Mouse (Mus musculus) limb, embryonic 11.5 days (tissue): ENCODE results near the gene Cluh. TPM values are rescaled to one million over a fixed set of nuclear protein-coding genes. Genes with fewer than 3 reads are reported as not detected.

Experiments used
- ATAC-seq: fragments of 200-750 bp; cut with Nextera tagmentation; 2 replicates; pipeline ENCODE4 v1.8.0; 2017; ENCODE audit warnings: low read depth; ENCODE audit not compliant: insufficient number of reproducible peaks, low FRiP score, low TSS enrichment
- DNase-seq: peaks from one replicate; pipeline ENCODE4 v3.0.0-alpha.2; 2015; ENCODE audit warnings: low spot score
- H3K27ac ChIP-seq: fragments of 300-500 bp; sonication (generic); replicated peaks from 2 replicates; pipeline ENCODE4 v1.5.1; 2014; ENCODE audit warnings: low read depth, mild to moderate bottlenecking, low read length
- H3K27me3 ChIP-seq: fragments of 300-500 bp; sonication (generic); 2 replicates; pipeline ENCODE4 v1.6.1; 2014; ENCODE audit warnings: mild to moderate bottlenecking, low read length, mixed read lengths; ENCODE audit not compliant: control insufficient read depth, insufficient read depth
- H3K36me3 ChIP-seq: fragments of 300-500 bp; sonication (generic); 2 replicates; pipeline ENCODE4 v1.6.1; 2014; ENCODE audit warnings: mild to moderate bottlenecking, low read length, moderate library complexity, mixed read lengths; ENCODE audit not compliant: control insufficient read depth, insufficient read depth
- H3K4me1 ChIP-seq: fragments of 300-500 bp; sonication (generic); 2 replicates; pipeline ENCODE4 v1.6.1; 2014; ENCODE audit warnings: low read length, mixed read lengths; ENCODE audit not compliant: control insufficient read depth, insufficient read depth
- H3K4me2 ChIP-seq: fragments of 300-500 bp; sonication (generic); 2 replicates; pipeline ENCODE4 v1.6.1; 2014; ENCODE audit warnings: low read depth, mild to moderate bottlenecking, moderate library complexity; ENCODE audit not compliant: severe bottlenecking
- H3K4me3 ChIP-seq: fragments of 300-500 bp; sonication (generic); 2 replicates; pipeline ENCODE4 v1.5.1; 2014; ENCODE audit warnings: low read depth, low read length
- H3K9ac ChIP-seq: fragments of 300-500 bp; sonication (generic); 2 replicates; pipeline ENCODE4 v1.6.1; 2014; ENCODE audit warnings: mild to moderate bottlenecking, low read length
- H3K9me3 ChIP-seq: fragments of 300-500 bp; sonication (generic); 2 replicates; pipeline ENCODE4 v1.6.1; 2016; ENCODE audit warnings: low read length; ENCODE audit not compliant: control insufficient read depth
- WGBS: fragments of 180-500 bp; shearing (Covaris S2); extraction: QIAGEN DNeasy Blood & Tissue Kit; methylation state at CpG from one replicate; pipeline ENCODE4 v1.1.7; 2014; 5-methylcytosine and 5-hydroxymethylcytosine counted together
- polyA plus RNA-seq: library from polyadenylated mRNA; unstranded; fragments of >200 nt; fragmentation: Nextera tagmentation; extraction: Ambion mirVana; gene quantifications from 2 replicates; pipeline ENCODE4 v1.2.1, GENCODE M21; 2014

The Cluh gene
- polyA plus RNA-seq, 1 experiment from 2014 or later, result 14.0 TPM

DNA sequence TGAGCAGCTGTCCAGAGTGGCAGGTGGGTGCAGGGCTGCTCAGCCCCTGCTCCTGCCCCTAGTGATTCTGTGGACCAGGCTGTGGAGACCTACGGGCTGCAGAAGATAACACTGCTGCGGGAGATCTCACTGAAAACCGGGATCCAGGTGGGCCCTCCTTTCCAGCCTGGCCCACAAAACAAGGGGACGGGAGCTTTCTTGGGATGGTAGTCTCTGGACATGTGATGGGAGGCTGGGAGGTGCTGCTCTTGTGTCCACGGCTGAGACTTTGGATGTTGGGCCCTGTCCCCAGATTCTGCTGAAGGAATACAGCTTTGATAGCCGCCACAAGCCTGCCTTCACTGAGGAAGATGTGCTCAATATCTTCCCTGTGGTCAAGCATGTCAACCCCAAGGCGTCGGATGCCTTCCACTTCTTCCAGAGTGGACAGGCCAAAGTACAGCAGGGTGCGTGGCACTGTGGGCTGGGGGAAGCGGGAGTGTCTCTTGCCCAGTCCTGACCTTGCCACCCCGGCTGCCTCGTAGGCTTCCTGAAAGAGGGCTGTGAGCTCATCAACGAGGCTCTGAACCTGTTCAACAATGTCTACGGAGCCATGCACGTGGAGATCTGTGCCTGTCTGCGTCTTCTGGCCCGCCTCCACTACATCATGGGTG is 16.5 kb downstream of the Cluh start:
- Histone ChIP-seq H3K4me2 (no peak overlapping the region), H3K27me3 (no peaks in the 10 kb centered on the region), H3K4me1 (no peaks in the 10 kb centered on the region), H3K4me3 (no peak overlapping the region), H3K9ac (no peak overlapping the region), H3K27ac (no peak overlapping the region), H3K36me3 (peaks cover 35% of the 10 kb centered on the region), H3K9me3 (no peaks in the 10 kb centered on the region)
- 92% methylated on average over 17 of the region's 17 CpGs for WGBS
- DNase-seq (no peak), ATAC-seq (no peak)

DNA sequence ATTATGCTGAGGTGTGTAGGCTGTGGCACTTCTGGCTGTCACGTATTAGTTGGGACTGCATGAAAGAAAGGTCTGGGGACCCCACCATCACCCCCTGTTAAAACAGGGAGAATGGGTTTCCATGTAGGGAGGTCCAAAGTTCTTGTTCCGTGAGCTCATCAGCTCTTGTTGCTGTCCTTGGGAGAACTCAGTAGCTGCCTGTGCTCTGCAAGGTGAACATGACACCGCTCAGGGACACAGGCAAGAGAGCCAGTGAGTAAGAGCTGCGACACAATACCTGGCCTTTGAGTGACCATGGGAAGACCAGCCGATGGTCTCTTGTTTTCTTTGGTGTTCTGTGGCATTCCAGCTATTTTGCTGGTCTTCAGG is 17.0 kb downstream of the Cluh start:
- ATAC-seq (no peak), DNase-seq (no peak)
- H3K4me3 ChIP-seq, result no peak overlapping the region
- H3K4me1 ChIP-seq, result no peaks in the 10 kb centered on the region
- H3K9ac ChIP-seq, result no peak overlapping the region
- H3K27me3 ChIP-seq, result no peaks in the 10 kb centered on the region
- H3K36me3 ChIP-seq, result peaks cover 33% of the 10 kb centered on the region
- H3K27ac ChIP-seq, result no peak overlapping the region
- H3K4me2 ChIP-seq, result no peak overlapping the region
- WGBS, result 90% methylated on average over 5 of the region's 5 CpGs
- H3K9me3 ChIP-seq, result no peaks in the 10 kb centered on the region

DNA sequence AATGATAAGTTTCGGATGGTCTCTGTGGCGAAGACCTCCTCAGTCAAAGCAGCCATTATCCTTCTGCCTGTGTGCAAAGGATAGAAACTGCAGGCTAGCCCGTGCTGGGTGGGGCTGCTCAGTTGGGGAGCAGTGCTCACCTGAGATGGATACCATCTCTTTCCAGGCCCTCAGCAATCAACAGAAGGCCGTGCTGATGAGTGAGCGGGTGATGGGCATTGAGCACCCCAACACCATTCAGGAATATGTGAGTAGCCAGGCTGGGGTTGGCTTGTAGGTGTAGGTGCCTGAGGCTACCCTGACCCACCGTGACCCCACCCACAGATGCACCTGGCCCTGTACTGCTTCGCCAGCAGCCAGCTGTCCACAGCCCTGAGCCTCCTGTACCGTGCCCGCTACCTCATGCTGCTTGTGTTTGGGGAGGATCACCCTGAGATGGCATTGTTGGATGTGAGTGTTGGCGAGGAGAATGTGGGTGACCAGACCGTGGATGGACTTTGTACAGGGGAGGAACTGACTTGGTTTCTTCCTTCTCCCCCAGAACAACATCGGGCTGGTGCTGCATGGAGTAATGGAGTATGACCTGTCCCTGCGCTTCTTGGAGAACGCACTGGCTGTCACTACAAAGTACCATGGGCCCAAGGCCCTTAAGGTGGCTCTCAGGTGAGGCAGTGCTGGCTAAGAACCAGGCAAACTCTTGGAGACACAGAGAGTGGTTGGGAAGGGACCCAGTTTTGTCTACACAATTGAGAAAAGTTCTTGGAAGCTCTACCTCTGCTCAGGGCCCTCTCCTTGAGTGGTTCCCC is 17.7 kb downstream of the Cluh start:
- Histone ChIP-seq H3K4me3 (no peak overlapping the region), H3K9ac (no peak overlapping the region), H3K4me2 (no peak overlapping the region), H3K9me3 (no peaks in the 10 kb centered on the region), H3K4me1 (no peaks in the 10 kb centered on the region), H3K27ac (no peak overlapping the region), H3K36me3 (peaks cover 26% of the 10 kb centered on the region), H3K27me3 (no peaks in the 10 kb centered on the region)
- DNase-seq (no peak), ATAC-seq (no peak)
- 94% methylated on average over 14 of the region's 14 CpGs for WGBS

DNA sequence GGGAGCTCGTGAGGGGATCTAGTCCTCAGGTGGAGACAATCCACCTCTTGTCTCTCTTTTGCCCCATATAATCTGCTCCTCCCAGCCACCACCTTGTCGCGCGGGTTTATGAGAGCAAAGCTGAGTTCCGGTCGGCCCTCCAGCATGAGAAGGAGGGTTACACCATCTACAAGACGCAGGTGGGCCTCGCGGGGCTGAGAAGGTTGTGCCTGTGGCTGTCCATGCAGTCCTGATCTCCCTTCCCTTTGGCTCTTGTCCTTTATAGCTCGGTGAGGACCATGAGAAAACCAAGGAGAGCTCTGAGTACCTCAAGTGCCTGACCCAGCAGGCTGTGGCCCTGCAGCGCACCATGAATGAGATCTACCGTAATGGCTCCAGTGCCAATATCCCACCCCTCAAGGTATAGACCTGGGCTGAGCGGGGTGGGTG is 18.3 kb downstream of the Cluh start:
- no peak for ATAC-seq
- Histone ChIP-seq H3K4me1 (no peaks in the 10 kb centered on the region), H3K36me3 (peaks cover 24% of the 10 kb centered on the region), H3K27me3 (no peaks in the 10 kb centered on the region), H3K9ac (no peak overlapping the region), H3K4me2 (no peak overlapping the region), H3K27ac (no peak overlapping the region), H3K4me3 (no peak overlapping the region), H3K9me3 (no peaks in the 10 kb centered on the region)
- WGBS, result 94% methylated on average over 13 of the region's 13 CpGs
- DNase-seq, result no peak

DNA sequence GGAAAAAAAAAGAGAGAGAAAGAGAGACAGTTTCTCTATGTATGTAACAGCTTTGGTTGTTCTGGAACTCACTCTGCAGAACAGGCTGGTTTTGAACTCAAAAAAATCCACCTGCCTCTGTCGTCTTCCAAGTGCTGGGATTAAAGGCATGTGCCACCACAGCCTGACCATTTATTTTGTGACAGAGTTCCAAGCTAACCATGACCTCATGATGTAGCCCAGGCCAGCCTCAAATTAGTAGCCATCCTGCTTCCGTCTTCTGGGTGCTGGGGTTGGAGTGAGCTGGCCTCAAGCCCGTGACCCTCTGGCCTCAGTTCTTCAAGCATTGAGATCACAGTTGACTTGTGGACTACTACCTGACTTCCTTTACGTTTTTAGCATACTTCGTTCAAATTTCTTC is 19.2 kb downstream of the Cluh start:
- WGBS, result 93% methylated on average over 5 of the region's 5 CpGs
- no peaks in the 10 kb centered on the region for H3K27me3 ChIP-seq

DNA sequence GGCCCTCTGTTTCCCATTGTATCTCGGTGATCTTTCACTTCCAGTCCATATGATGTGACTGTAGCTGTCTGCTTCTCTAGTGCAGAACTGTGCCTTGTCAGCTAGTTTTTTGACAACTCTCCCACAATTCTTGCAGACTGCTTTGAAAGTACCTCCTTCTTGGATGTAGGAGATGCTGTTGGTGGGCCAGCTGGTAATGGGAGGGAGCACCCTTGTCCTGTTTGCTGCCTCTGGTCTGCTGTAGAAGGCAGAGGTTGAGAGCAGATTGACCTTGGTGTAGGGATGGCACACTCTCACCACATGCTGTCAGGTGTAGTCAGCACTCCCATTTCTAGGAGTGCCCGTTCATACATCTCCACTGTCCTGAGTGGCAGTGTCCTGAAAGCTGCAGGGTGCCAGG is 19.7 kb downstream of the Cluh start:
- Histone ChIP-seq H3K27me3 (no peaks in the 10 kb centered on the region), H3K4me1 (no peaks in the 10 kb centered on the region), H3K4me3 (no peak overlapping the region), H3K27ac (no peak overlapping the region), H3K36me3 (peaks cover 21% of the 10 kb centered on the region; the same call in 1 of the 2 replicates), H3K9ac (no peak overlapping the region), H3K9me3 (no peaks in the 10 kb centered on the region), H3K4me2 (no peak overlapping the region)
- no peak for DNase-seq
- ATAC-seq, result no peak
- WGBS, result 90% methylated on average over 2 of the region's 2 CpGs

More for the DNA sequence above, 19.2 kb downstream of the Cluh start:
- H3K9ac ChIP-seq, result no peak overlapping the region
- ATAC-seq (no peak), DNase-seq (no peak)
- no peaks in the 10 kb centered on the region for H3K4me1 ChIP-seq
- H3K9me3 ChIP-seq, result no peaks in the 10 kb centered on the region
- H3K4me3 ChIP-seq, result no peak overlapping the region
- no peak overlapping the region for H3K27ac ChIP-seq
- peaks cover 21% of the 10 kb centered on the region; the same call in 1 of the 2 replicates for H3K36me3 ChIP-seq
- H3K4me2 ChIP-seq, result no peak overlapping the region

DNA sequence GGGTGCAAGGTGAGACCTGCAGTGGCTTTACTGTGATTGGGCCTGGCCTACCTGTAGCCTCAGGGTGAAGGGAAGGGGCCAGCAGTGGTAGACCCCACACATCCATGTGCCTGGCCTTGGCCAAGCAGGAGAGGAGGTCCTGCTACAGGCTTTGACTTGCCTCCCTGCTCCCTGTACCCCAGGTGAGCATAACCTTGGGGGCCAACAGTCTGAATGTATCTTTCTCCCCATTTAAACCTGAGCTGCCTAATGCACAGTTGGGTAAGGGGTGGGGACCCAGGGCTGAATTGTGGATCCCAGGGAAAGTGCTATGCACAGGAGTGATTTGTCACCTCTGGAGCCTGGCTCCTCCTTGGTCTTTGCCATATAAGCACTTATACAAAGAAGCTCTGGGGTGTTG is 20.9 kb downstream of the Cluh start:
- peaks cover 24% of the 10 kb centered on the region; the same call in 1 of the 2 replicates for H3K36me3 ChIP-seq
- no peak for ATAC-seq

DNA sequence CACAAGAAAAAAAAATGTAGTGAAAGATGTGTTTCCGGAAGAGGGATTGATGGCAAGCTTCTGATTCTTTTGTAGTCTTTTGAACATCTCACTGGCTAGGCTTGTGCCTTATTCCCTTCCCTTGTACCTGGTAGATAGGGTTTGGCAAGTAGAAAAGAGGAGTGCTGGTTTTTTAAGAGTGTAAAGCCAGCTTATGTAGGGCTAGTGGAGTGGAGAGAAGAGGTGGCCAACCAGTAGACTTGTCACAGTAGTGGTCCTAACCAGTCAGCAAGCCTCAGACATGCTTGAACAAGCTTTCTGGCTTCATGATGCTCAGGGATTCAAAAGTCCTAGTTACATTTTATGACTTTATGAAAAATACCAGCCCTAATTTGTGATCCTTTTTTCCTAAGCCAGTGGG is 21.7 kb downstream of the Cluh start:
- WGBS, result 91% methylated on average over 1 of the region's 1 CpGs

More for the DNA sequence above, 20.9 kb downstream of the Cluh start:
- H3K4me2 ChIP-seq, result no peak overlapping the region
- no peak overlapping the region for H3K9ac ChIP-seq
- H3K4me1 ChIP-seq, result no peaks in the 10 kb centered on the region
- no peak overlapping the region for H3K4me3 ChIP-seq
- no peaks in the 10 kb centered on the region for H3K9me3 ChIP-seq
- no peak overlapping the region for H3K27ac ChIP-seq
- H3K27me3 ChIP-seq, result no peaks in the 10 kb centered on the region
- no peak for DNase-seq

More for the DNA sequence above, 21.7 kb downstream of the Cluh start:
- DNase-seq, result no peak
- H3K36me3 ChIP-seq, result peaks cover 24% of the 10 kb centered on the region; the same call in 1 of the 2 replicates
- H3K9ac ChIP-seq, result no peak overlapping the region
- no peaks in the 10 kb centered on the region for H3K9me3 ChIP-seq
- H3K27me3 ChIP-seq, result no peaks in the 10 kb centered on the region
- no peak for ATAC-seq
- no peak overlapping the region for H3K4me3 ChIP-seq
- H3K4me2 ChIP-seq, result no peak overlapping the region
- no peak overlapping the region for H3K27ac ChIP-seq
- H3K4me1 ChIP-seq, result no peaks in the 10 kb centered on the region
